Mouse (Mus musculus): ENCODE results near the gene Fgfr2. TPM values are rescaled to one million over a fixed set of nuclear protein-coding genes. Genes with fewer than 3 reads are reported as not detected.

Fgfr2 gene
- polyA plus RNA-seq, 1 experiment from 2014 or later, result not detected

DNA sequence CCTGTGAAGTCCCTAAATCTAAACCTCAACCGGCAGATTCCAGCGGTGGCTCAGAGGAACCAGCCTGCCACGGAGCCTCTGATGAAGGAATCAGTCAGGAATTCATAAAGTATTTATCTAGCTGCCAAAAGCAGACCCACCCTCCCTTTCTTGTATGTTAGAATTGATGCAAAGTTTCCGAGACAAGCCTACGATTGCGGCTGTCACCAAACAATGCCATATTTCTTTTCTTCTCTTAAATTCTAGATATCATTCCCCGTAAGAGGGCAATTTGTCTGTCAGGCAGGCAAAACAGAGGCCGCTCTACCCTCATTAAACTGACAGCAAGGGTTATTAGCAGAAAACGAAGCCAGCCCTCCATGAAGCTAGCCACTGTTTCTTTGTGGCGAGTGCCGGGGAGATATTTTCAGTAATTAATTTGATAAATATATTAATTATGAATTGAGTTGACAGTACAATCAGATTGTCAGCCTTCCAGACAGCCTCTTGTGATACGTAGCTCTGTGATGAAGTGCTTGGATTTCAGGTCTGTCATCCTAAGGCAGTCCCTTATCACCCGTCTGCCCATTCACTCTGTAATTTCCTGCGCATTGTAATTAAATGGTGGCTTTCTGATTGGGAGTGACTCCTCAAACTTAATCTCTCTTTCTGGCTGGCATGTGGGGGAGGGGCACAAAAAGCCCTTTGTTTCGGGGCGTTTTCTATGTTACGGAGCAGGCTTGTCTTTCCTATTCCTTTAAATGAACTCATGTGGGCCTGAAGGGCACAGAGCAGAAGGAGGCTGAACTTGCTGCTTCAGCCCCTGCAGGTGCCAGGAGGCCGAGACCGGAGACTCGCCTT lies 1276.9 kb downstream of the Fgfr2 start:
- WGBS (ENCODE audit: missing documents), result 78% methylated on average over 20 of the region's 20 CpGs
- no peak overlapping the region for H3K27ac ChIP-seq
- no peaks in the 10 kb centered on the region for H3K79me2 ChIP-seq (ENCODE audit: inconsistent target)

DNA sequence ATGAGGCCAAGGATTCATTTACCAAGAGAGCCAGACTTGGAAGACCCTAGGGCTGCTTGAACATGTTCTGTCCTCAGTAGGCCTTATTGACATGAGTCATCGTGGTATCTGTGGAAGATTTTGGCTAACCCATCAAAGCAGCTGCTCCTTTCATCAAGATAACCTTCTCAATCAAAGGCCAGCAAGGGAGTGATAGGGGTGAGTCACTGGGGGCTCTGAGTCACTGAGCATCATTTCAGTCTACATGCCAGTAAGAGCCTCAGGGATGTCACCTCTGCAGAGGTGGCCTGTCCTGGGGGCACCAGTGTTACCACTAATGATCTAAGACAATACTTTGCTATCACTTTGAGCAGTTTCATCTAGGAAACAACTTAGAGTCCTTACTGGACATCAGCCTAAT lies 1292.9 kb downstream of the Fgfr2 start:
- Histone ChIP-seq H3K27ac (no peak overlapping the region), H3K4me3 (ENCODE audit: inconsistent target) (no peak overlapping the region), H3K36me3 (ENCODE audit: inconsistent target) (no peaks in the 10 kb centered on the region), H3K79me2 (ENCODE audit: inconsistent target) (no peaks in the 10 kb centered on the region)
- WGBS (ENCODE audit: missing documents), result 65% methylated on average over 1 of the region's 1 CpGs

More for the DNA sequence above, 1276.9 kb downstream of the Fgfr2 start:
- no peaks in the 10 kb centered on the region for H3K36me3 ChIP-seq (ENCODE audit: inconsistent target)
- no peak overlapping the region for H3K4me3 ChIP-seq (ENCODE audit: inconsistent target)

DNA sequence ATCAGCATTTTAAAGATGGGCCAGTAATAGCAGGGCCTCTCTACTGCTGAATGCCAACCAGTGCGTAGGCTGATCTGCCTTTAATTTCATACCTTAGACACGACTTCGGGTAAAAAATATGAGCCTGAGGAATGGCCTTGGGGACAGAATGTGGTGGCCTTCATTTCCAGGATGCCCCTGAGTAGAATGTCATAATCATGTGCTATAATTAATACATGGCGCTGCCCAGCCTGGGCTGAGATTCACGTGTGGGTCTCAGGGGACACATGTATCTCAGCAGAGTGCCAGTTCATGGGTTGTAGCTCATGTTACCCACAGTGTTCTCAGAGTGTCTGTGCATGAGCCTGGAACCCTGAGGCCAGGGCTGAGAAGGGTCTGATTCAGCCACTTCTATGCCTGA lies 1296.3 kb downstream of the Fgfr2 start:
- WGBS (ENCODE audit: missing documents), result 90% methylated on average over 5 of the region's 5 CpGs
- H3K79me2 ChIP-seq (ENCODE audit: inconsistent target), result no peaks in the 10 kb centered on the region
- H3K27ac ChIP-seq, result no peak overlapping the region
- H3K36me3 ChIP-seq (ENCODE audit: inconsistent target), result no peaks in the 10 kb centered on the region
- no peak overlapping the region for H3K4me3 ChIP-seq (ENCODE audit: inconsistent target)

DNA sequence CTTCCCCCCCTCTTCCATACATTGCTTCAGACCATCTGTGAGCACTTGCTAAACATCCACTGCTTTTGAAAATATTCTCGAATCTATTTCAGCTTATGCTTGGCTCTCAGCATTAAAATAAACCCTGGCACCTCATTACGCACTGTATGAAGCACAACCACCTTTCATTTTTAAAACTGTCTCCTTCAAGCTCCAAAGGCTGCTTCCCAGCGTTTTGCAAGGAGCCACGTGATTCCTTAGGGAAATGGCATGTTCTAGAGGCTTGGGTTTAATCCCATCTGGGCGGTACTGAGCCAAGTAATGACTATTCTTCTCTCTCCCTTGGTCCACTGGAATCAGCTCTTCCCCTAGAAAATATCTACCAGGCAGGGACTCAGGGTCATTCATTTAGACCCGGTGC lies 1305.2 kb downstream of the Fgfr2 start:
- WGBS (ENCODE audit: missing documents), result 77% methylated on average over 6 of the region's 6 CpGs
- H3K36me3 ChIP-seq (ENCODE audit: inconsistent target), result no peaks in the 10 kb centered on the region
- H3K4me3 ChIP-seq (ENCODE audit: inconsistent target), result no peak overlapping the region
- no peak overlapping the region for H3K27ac ChIP-seq
- no peaks in the 10 kb centered on the region for H3K79me2 ChIP-seq (ENCODE audit: inconsistent target)

DNA sequence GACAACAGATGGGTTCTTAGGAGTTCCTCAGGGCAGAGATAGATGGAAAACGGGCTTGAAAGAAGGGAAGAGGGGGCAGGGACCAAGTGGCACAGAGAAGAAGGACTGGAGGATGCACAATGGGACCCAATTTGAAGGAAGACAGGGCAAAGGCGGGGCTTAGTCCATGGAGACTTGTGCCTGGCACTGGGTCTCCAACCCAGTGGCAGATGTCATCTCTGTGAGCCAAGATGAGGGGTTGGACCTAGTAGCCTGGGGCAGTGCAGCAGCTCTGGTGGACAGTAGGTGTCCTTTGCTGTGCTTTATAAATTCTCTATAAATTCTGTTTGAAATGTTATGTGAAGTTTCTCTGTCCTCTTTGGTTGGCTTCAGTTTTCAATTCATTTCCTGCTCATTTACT lies 1306.5 kb downstream of the Fgfr2 start:
- 57% methylated on average over 2 of the region's 2 CpGs for WGBS (ENCODE audit: missing documents)
- Histone ChIP-seq H3K4me3 (ENCODE audit: inconsistent target) (no peak overlapping the region), H3K79me2 (ENCODE audit: inconsistent target) (no peaks in the 10 kb centered on the region), H3K27ac (no peak overlapping the region), H3K36me3 (ENCODE audit: inconsistent target) (no peaks in the 10 kb centered on the region)

DNA sequence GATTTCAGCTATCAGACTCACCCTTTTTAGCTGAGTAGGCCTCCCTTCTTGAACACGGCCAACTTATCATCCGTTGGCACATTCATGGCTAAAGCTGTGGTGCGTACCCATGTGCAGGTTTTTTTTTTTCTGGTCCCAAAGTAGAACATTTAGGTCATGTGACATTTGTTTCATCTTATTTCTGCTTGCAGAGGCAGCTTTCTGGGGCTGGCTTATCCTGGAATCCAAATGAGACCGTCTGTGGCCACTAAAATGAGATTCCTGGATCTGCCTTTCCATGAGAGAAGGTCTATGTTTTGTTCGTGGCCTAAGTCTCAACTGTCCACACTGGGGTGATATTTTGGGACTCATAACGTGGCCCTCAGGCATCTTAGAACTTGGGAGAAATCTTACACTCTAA lies 1311.0 kb downstream of the Fgfr2 start:
- no peak overlapping the region for H3K4me3 ChIP-seq (ENCODE audit: inconsistent target)
- H3K27ac ChIP-seq, result no peak overlapping the region
- no peaks in the 10 kb centered on the region for H3K79me2 ChIP-seq (ENCODE audit: inconsistent target)
- no peaks in the 10 kb centered on the region for H3K36me3 ChIP-seq (ENCODE audit: inconsistent target)
- WGBS (ENCODE audit: missing documents), result 88% methylated on average over 6 of the region's 6 CpGs

DNA sequence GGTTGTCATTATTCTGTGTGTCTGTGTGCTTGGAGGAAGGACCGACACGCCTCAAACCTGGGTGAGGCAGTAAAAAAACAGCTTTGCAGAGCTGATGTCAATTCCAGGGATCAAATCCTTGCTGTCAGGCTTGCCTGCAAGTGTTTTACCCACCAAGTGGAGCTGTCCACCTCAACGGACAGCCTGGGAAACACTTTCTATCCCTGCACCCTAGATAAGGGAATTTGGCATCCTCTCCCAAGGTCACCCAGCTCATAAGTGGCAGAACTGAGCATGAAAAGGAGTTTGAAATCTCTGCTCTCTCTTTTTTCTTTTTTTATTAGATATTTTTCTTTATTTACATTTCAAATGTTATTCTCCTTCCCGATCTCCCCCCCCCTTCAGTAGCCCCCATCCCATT lies 1312.2 kb downstream of the Fgfr2 start:
- Histone ChIP-seq H3K4me3 (ENCODE audit: inconsistent target) (no peak overlapping the region), H3K79me2 (ENCODE audit: inconsistent target) (no peaks in the 10 kb centered on the region), H3K27ac (no peak overlapping the region), H3K36me3 (ENCODE audit: inconsistent target) (no peaks in the 10 kb centered on the region)
- WGBS (ENCODE audit: missing documents), result 60% methylated on average over 3 of the region's 4 CpGs

DNA sequence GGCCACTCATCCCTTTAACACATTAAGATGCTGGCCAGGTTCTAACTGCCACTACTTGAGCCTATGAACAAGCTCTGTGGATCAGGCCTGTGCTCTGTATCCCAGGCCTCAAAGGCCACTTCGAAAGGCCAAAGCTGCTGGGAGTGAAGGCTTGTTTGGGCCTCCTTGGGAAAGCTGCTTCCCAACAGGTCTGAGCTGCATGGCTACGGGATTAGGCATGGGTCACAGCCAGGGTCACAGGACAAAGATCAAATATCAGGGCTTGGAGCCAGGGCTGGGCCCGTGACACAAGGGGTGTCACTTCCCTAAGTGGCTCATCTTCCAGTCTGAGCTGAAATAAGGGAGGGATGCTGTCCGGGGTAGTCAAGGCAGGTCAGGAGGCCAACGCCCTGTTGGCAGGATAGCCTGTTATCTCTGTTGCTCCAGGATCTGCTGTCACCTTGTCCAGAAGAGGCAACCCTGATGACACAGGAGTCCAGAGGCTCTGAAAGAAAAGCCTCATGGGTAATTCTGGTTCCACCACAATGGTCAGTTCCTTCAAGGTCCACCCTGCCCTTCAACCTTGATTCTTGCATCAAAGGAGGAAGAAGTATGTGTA lies 1313.5 kb downstream of the Fgfr2 start:
- 71% methylated on average over 5 of the region's 5 CpGs for WGBS (ENCODE audit: missing documents)

DNA sequence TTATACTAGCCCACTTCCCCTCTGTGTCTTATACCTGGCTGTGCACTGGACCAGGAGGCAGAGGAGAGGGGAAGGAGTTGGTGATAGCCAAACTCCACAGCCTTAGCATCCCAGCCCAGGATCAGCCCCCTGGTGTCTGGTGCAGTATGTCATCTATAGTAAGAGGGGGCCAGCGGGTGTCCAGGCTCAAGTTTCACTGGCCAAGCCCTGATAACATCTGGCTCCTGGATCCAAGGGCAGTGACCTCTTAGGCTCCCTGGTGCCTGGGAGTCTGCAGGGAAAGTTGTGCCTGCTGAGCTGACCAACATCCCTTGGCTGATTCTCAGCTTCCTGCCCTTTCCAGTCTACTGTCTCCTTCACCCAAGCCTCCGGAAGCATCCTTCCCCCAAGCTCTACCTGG lies 1315.9 kb downstream of the Fgfr2 start:
- H3K36me3 ChIP-seq (ENCODE audit: inconsistent target), result no peaks in the 10 kb centered on the region
- no peaks in the 10 kb centered on the region for H3K79me2 ChIP-seq (ENCODE audit: inconsistent target)
- no peak overlapping the region for H3K4me3 ChIP-seq (ENCODE audit: inconsistent target)
- 63% methylated on average over 2 of the region's 2 CpGs for WGBS (ENCODE audit: missing documents)
- no peak overlapping the region for H3K27ac ChIP-seq

More for the DNA sequence above, 1313.5 kb downstream of the Fgfr2 start:
- Histone ChIP-seq H3K79me2 (ENCODE audit: inconsistent target) (no peaks in the 10 kb centered on the region), H3K4me3 (ENCODE audit: inconsistent target) (no peak overlapping the region), H3K36me3 (ENCODE audit: inconsistent target) (no peaks in the 10 kb centered on the region), H3K27ac (no peak overlapping the region)

DNA sequence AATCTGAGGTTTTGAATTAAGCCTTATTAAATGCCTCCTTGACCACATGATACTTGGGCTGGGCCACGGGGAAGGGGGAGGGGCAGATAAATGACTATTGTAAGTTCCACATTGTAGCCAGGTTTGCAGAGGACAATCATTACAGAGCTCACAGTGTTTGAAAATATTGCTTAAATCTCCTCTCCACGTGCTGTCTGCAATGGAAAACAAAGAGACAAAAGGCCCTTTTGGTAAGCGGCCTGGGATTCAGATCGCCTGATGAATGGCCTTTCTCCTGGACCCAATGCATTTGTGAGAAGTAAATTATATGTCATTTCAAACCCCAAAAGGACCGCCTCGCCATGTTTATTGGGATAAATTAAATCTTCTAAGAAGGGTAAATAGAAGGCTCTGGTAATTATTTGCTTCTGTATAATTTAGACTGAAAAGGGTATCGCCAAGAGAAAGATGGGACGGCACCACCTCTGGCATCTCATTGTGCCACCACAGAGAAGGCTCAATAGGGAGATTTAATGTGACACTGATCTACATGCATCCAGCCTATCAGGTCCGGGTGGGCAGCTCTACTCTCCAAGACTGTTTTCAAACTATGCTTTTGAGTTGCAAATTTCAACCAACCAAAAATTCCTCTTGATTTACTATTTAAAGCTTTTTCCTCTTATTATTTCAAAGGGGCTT lies 1317.5 kb downstream of the Fgfr2 start:
- 87% methylated on average over 9 of the region's 9 CpGs for WGBS (ENCODE audit: missing documents)
- no peak overlapping the region for H3K4me3 ChIP-seq (ENCODE audit: inconsistent target)
- no peaks in the 10 kb centered on the region for H3K79me2 ChIP-seq (ENCODE audit: inconsistent target)
- no peak overlapping the region for H3K27ac ChIP-seq
- no peaks in the 10 kb centered on the region for H3K36me3 ChIP-seq (ENCODE audit: inconsistent target)

DNA sequence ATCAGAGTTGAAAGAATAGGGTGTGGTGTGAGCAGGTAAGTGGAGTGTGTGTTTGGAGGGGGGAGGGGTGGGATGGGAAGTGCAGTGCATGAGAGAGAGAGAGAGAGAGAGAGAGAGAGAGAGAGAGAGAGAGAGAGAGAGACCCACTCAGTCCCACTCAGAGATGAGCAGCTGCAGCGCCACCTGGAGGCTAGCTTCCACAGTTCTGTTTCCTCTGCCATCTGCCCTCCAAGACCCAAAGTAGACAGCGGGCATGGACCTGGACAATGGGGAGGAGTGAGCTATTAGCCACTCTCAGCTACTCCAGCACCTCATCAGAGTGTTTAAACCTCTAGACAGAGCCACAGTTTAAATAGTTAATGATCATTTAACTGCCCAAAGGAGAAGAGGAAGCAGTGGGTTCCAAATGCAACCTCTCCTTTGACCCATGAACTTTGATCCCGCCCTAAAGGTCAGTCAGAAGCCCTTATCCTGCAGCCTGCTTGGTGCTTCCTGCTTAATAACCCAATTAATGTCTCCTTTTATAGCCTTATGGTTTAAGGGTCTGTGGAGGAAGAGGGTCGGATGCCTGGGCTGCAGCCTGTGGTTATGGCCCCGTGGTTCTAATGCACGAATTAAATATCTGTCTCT lies 1322.6 kb downstream of the Fgfr2 start:
- WGBS (ENCODE audit: missing documents), result 43% methylated on average over 6 of the region's 6 CpGs
- Histone ChIP-seq H3K79me2 (ENCODE audit: inconsistent target) (no peaks in the 10 kb centered on the region), H3K4me3 (ENCODE audit: inconsistent target) (no peak overlapping the region), H3K27ac (no peak overlapping the region), H3K36me3 (ENCODE audit: inconsistent target) (no peaks in the 10 kb centered on the region)

DNA sequence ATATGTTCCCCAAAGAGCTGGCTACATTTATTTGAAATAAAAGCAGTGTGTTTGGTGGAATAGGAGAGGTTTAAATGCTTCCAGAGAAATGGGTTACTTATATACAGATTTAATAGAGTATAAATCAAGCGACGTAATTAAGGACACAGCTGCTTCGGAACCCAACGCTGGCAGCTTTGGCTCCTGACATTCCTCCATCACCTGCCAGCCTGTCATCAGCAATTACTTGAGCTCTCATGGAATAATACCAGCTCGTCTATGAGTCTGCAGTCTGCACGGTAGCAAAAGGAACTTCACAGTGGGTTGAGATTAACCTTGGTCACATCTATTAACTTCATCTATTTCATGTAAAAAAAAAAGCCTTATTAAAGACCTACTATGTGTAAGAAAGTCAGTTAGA lies 1326.0 kb downstream of the Fgfr2 start:
- Histone ChIP-seq H3K4me3 (ENCODE audit: inconsistent target) (no peak overlapping the region), H3K79me2 (ENCODE audit: inconsistent target) (no peaks in the 10 kb centered on the region), H3K27ac (no peak overlapping the region), H3K36me3 (ENCODE audit: inconsistent target) (no peaks in the 10 kb centered on the region)
- WGBS (ENCODE audit: missing documents), result 82% methylated on average over 6 of the region's 6 CpGs

DNA sequence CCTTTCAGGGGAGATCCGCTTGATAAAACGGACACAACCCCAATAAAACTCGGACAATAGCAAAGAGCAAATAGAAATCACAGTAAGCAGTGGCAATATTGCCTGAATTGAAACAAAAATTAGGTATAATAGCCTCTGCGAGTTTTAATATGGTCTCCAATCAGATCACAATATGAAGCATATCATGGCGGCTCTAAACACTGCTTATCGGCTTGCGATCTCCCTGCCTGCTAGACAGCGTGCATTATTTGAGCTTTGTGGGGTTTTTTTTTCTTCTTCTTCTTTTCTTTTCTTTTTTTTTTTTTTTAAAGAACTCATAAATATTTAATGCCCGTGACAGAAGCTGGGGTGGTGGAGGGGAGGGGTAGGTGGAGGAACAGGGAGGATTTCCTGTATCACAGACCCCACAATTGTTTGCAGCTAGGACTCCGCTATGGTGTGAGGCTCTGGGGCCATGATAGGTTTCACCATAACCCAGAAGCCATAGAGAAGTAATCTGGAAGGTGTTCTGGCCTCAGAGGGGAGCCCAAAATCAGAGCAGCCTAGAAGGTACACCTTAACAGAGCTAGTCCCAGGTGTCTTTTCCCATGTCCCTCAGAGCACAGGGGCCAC lies 1334.4 kb downstream of the Fgfr2 start:
- Histone ChIP-seq H3K36me3 (ENCODE audit: inconsistent target) (no peaks in the 10 kb centered on the region), H3K27ac (no peak overlapping the region), H3K4me3 (ENCODE audit: inconsistent target) (no peak overlapping the region), H3K79me2 (ENCODE audit: inconsistent target) (no peaks in the 10 kb centered on the region)
- 80% methylated on average over 6 of the region's 10 CpGs for WGBS (ENCODE audit: missing documents)

DNA sequence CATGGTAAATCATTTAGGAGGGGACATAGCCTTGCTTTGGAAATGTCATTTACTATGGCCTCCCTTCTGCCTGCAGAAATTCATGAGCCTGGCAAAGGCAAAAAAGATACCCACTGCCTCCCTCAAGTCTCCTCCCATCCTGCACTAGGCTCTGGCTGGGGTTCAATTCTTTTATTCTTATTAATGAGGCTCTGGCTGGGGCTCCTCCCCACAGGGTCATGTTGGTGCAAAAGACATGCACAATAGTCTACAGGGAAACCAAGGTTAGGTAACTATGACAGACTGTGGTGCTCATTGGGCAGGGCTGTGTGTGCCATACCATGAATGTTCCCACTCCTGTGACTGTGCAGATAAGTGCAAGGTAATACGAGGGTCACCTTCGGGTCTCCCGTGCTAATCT lies 1337.4 kb downstream of the Fgfr2 start:
- H3K79me2 ChIP-seq (ENCODE audit: inconsistent target), result no peaks in the 10 kb centered on the region
- WGBS (ENCODE audit: missing documents), result 88% methylated on average over 3 of the region's 3 CpGs
- H3K36me3 ChIP-seq (ENCODE audit: inconsistent target), result no peaks in the 10 kb centered on the region
- H3K27ac ChIP-seq, result no peak overlapping the region
- H3K4me3 ChIP-seq (ENCODE audit: inconsistent target), result no peak overlapping the region

Data from macrophage (primary cell).